Mouse (Mus musculus) C2C12 (cell line): ENCODE data around the gene Ddah2.

Source experiments
- CTCF ChIP-seq: IDR thresholded peaks from one replicate; pipeline ENCODE4 v1.5.1; 2011; ENCODE audit not compliant: control insufficient read depth, insufficient read depth, insufficient read length
- MAX ChIP-seq: IDR thresholded peaks from one replicate; pipeline ENCODE4 v1.6.1; 2011; ENCODE audit warnings: mild to moderate bottlenecking, control low read depth

DNA sequence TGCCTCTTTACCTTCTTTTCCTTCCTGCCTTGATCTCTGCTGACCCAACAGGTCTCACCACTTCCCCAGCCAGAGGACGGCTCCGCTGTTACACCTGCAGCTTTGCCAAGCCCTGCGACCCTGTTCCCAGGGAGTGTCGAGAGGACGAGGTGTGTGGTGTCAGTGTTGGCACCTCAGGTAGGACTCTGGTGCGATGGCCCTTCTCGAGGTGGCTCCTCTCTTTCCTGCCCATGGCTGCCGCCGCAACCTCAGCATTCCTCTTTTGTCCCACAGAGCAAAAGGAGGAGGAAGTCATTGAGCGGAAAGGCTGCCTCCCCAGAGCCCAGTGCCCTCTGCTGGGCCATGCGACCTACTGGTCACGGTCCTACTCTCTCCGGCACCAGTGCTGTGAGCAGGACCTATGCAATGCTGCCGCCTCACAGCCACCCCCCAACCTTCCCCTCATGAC, 19.0 kb downstream of the Ddah2 start, which contains the start of gene Ly6g6d:
- TF ChIP-seq CTCF (peak; percentile 43), MAX (no peak)
